Mouse (Mus musculus): ENCODE measurements around the gene Pde1b. TPM values are rescaled to one million over a fixed set of nuclear protein-coding genes. Genes with fewer than 3 reads are reported as not detected.

Gene Pde1b
- polyA plus RNA-seq, 1 experiment from 2014 or later: 2.2 TPM

DNA sequence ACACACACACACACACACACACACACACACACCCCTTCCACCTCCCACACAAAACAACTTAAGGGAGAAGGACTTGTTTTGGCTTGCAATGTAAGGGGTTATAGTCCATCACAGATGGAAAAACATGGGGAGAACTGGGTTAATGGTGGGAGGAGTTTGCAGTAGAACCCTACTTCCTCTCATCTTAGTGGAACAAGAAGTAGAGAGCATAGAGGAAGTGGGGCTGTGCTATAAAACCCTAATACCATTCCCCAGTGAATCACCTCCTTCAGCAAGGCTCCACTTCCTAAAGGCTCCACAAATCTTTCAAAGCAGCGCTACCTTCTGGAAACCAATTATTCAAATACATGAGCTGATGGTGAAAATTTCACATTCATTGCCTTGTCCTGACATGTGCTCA is 46.6 kb downstream of the Pde1b start:
- no peak overlapping the region for H3K4me2 ChIP-seq (replicated peaks; ENCODE audit: low read depth, low read length)
- ATAC-seq (no peak), DNase-seq (ENCODE audit: low spot score) (peak; percentile 6)
- no peaks in the 10 kb centered on the region for H3K27me3 ChIP-seq (replicated peaks; ENCODE audit: insufficient read depth, low read length)
- no peaks in the 10 kb centered on the region for H3K4me1 ChIP-seq (ENCODE audit: insufficient read depth, low read depth, low read length)
- WGBS: 72% methylated on average over 1 of the region's 1 CpGs
- no peaks in the 10 kb centered on the region for H3K36me3 ChIP-seq (ENCODE audit: insufficient read depth, low read length)
- no peak for TF ChIP-seq CTCF (IDR thresholded peaks at IDR 0.05)
- TF ChIP-seq EP300 (IDR thresholded peaks at IDR 0.05): no peak
- H3K4me3 ChIP-seq (ENCODE audit: low read depth, low read length): no peak overlapping the region
- no peak overlapping the region for H3K9ac ChIP-seq (replicated peaks; ENCODE audit: low read depth)
- H3K27ac ChIP-seq (ENCODE audit: low read length): no peak overlapping the region
- H3K9me3 ChIP-seq (ENCODE audit: low read length): no peaks in the 10 kb centered on the region

- Histone ChIP-seq H3K4me2 (replicated peaks; ENCODE audit: low read depth, low read length) (no peak overlapping the region), H3K4me1 (ENCODE audit: insufficient read depth, low read depth, low read length) (no peaks in the 10 kb centered on the region), H3K27ac (ENCODE audit: low read length) (no peak overlapping the region), H3K9me3 (ENCODE audit: low read length) (no peaks in the 10 kb centered on the region), H3K4me3 (ENCODE audit: low read depth, low read length) (no peak overlapping the region), H3K9ac (replicated peaks; ENCODE audit: low read depth) (no peak overlapping the region), H3K27me3 (replicated peaks; ENCODE audit: insufficient read depth, low read length) (no peaks in the 10 kb centered on the region), H3K36me3 (ENCODE audit: insufficient read depth, low read length) (no peaks in the 10 kb centered on the region)
- no peak for TF ChIP-seq CTCF (IDR thresholded peaks at IDR 0.05)
- no peak for TF ChIP-seq EP300 (IDR thresholded peaks at IDR 0.05)
- DNase-seq (ENCODE audit: low spot score) (no peak), ATAC-seq (no peak)
- whole genome bisulfite sequencing: 19% methylated on average over 1 of the region's 1 CpGs
Measured at GRCm38 (mm10) chr15:103551053-103551452, 48.2 kb downstream of the Pde1b start.

- Histone ChIP-seq H3K4me2 (replicated peaks; ENCODE audit: low read depth, low read length) (no peak overlapping the region), H3K27me3 (replicated peaks; ENCODE audit: insufficient read depth, low read length) (no peaks in the 10 kb centered on the region), H3K9me3 (ENCODE audit: low read length) (no peaks in the 10 kb centered on the region), H3K36me3 (ENCODE audit: insufficient read depth, low read length) (no peaks in the 10 kb centered on the region), H3K4me3 (ENCODE audit: low read depth, low read length) (no peak overlapping the region), H3K4me1 (ENCODE audit: insufficient read depth, low read depth, low read length) (no peaks in the 10 kb centered on the region), H3K27ac (ENCODE audit: low read length) (no peak overlapping the region), H3K9ac (replicated peaks; ENCODE audit: low read depth) (no peak overlapping the region)
- peak; percentile 83 for DNase-seq (ENCODE audit: low spot score)
- WGBS: 47% methylated on average over 3 of the region's 3 CpGs
- TF ChIP-seq EP300 (IDR thresholded peaks at IDR 0.05) (no peak), CTCF (IDR thresholded peaks at IDR 0.05) (peak; percentile 84)
- ATAC-seq: peak; percentile 43
Measured at GRCm38 (mm10) chr15:103552096-103552690, 49.4 kb downstream of the Pde1b start.

DNA sequence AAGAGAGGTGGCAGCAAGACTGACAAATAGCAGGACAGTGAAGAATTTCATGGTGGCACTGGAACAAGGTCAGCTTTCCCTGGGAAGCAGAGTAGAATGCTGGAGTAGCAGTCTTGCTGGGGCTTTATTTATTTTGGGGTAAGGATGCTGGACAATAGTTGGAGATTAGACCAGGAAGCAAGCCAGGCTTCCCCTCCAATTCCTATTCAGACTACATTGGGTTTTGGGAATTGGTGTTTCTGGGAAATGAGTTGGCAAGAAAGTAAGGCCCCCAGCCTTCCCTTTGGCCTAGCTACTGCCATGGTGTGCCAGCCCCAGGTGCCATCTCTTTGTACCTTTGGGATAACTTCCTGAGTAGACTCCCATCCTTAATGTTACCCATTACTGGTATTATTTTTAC is 62.1 kb downstream of the Pde1b start, which contains the start of gene Glycam1:
TSS of gene Glycam1 (minus strand) at position 101 of the 400 bp plus-strand sequence.
- Histone ChIP-seq H3K4me3 (ENCODE audit: low read depth, low read length) (no peak within 1 kb of the TSS), H3K27ac (ENCODE audit: low read length) (no peak within 1 kb of the TSS), H3K4me2 (replicated peaks; ENCODE audit: low read depth, low read length) (no peak within 1 kb of the TSS), H3K9me3 (ENCODE audit: low read length) (no peaks in the 10 kb centered on the region), H3K27me3 (replicated peaks; ENCODE audit: insufficient read depth, low read length) (no peaks in the 10 kb centered on the region), H3K36me3 (ENCODE audit: insufficient read depth, low read length) (no peaks in the 10 kb centered on the region), H3K4me1 (ENCODE audit: insufficient read depth, low read depth, low read length) (no peaks in the 10 kb centered on the region), H3K9ac (replicated peaks; ENCODE audit: low read depth) (no peak within 1 kb of the TSS)
- no peak for TF ChIP-seq EP300 (IDR thresholded peaks at IDR 0.05)
- no peak for TF ChIP-seq CTCF (IDR thresholded peaks at IDR 0.05)
- no peak for ATAC-seq
- DNase-seq (ENCODE audit: low spot score): no peak

Other genes with a start within 250 kb of the Pde1b start
- 10.5 and 11.2 TPM in 2 replicates for gene Nfe2, start 244.6 kb upstream of the Pde1b start, polyA plus RNA-seq (2015; fragmentation: Nextera tagmentation; extraction: Ambion mirVana)
- 162 and 163 TPM in 2 replicates for gene Copz1, start 230.3 kb upstream of the Pde1b start, polyA plus RNA-seq (2015; fragmentation: Nextera tagmentation; extraction: Ambion mirVana)
- 0.67 and 2.2 TPM in 2 replicates for gene Gpr84, start 192.4 kb upstream of the Pde1b start, polyA plus RNA-seq (2015; fragmentation: Nextera tagmentation; extraction: Ambion mirVana)
- 5.0 and 6.5 TPM in 2 replicates for gene Zfp385a, start 162.9 kb upstream of the Pde1b start, polyA plus RNA-seq (2015; fragmentation: Nextera tagmentation; extraction: Ambion mirVana)
- 30.0 and 31.2 TPM in 2 replicates for gene Itga5, start 136.3 kb upstream of the Pde1b start, polyA plus RNA-seq (2015; fragmentation: Nextera tagmentation; extraction: Ambion mirVana)
- gene Gtsf1, start 72.6 kb upstream of the Pde1b start, polyA plus RNA-seq (2015; fragmentation: Nextera tagmentation; extraction: Ambion mirVana): not detected in 2 replicates
- not detected in 2 replicates for gene Gtsf2, start 54.6 kb upstream of the Pde1b start, polyA plus RNA-seq (2015; fragmentation: Nextera tagmentation; extraction: Ambion mirVana)
- gene Nckap1l, start 49.2 kb upstream of the Pde1b start, polyA plus RNA-seq (2015; fragmentation: Nextera tagmentation; extraction: Ambion mirVana): 3.5 and 3.7 TPM in 2 replicates
- gene Ppp1r1a, start 35.0 kb downstream of the Pde1b start, polyA plus RNA-seq (2015; fragmentation: Nextera tagmentation; extraction: Ambion mirVana): 5.7 and 7.0 TPM in 2 replicates
- gene Glycam1, start 62.0 kb downstream of the Pde1b start, polyA plus RNA-seq (2015; fragmentation: Nextera tagmentation; extraction: Ambion mirVana): 17.9 TPM in 1 of 2 replicates, not detected in the other